Mouse (Mus musculus) intestine, embryonic 16.5 days (tissue): ENCODE measurements around the gene Trp53. TPM values are rescaled to one million over a fixed set of nuclear protein-coding genes. Genes with fewer than 3 reads are reported as not detected.
A peak's percentile ranks its signal among the peaks of the same experiment; 100 is the strongest.
"Not testable (repeated sequence)": the region's sequence is repeated elsewhere in the genome, so short reads cannot be mapped to it uniquely, and the experiment has no call there.

Source experiments
- ATAC-seq: fragments of 200-750 bp; cut with Nextera tagmentation; 2 replicates; pipeline ENCODE4 v1.8.0; 2017; ENCODE audit warnings: moderate TSS enrichment, moderate library complexity
- H3K27ac ChIP-seq: fragments of 300-500 bp; sonication (generic); 2 replicates; pipeline ENCODE4 v1.5.1; 2014; ENCODE audit warnings: mild to moderate bottlenecking, low read length
- H3K27me3 ChIP-seq: fragments of 300-500 bp; sonication (generic); replicated peaks from 2 replicates; pipeline ENCODE4 v1.6.1; 2014; ENCODE audit warnings: low read length, control low read depth, mixed read lengths; ENCODE audit not compliant: control insufficient read depth, insufficient read depth
- H3K36me3 ChIP-seq: fragments of 300-500 bp; sonication (generic); 2 replicates; pipeline ENCODE4 v1.6.1; 2014; ENCODE audit warnings: low read length, control low read depth; ENCODE audit not compliant: control insufficient read depth, insufficient read depth
- H3K4me1 ChIP-seq: fragments of 300-500 bp; sonication (generic); 2 replicates; pipeline ENCODE4 v1.6.1; 2014; ENCODE audit warnings: low read length, control low read depth, mixed read lengths; ENCODE audit not compliant: control insufficient read depth, insufficient read depth
- H3K4me2 ChIP-seq: fragments of 300-500 bp; sonication (generic); 2 replicates; pipeline ENCODE4 v1.6.1; 2014; ENCODE audit warnings: low read depth, low read length, control low read depth
- H3K4me3 ChIP-seq: fragments of 300-500 bp; sonication (generic); 2 replicates; pipeline ENCODE4 v1.5.1; 2014; ENCODE audit warnings: mild to moderate bottlenecking, low read length
- H3K9ac ChIP-seq: fragments of 300-500 bp; sonication (generic); 2 replicates; pipeline ENCODE4 v1.6.1; 2014; ENCODE audit warnings: low read depth, low read length
- H3K9me3 ChIP-seq: fragments of 300-500 bp; sonication (generic); 2 replicates; pipeline ENCODE4 v1.6.1; 2016; ENCODE audit warnings: low read length, control low read depth; ENCODE audit not compliant: control insufficient read depth
- WGBS: fragments of 180-500 bp; shearing (Covaris S2); extraction: QIAGEN DNeasy Blood & Tissue Kit; methylation state at CpG from one replicate; pipeline ENCODE4 v1.1.7; 2014; 5-methylcytosine and 5-hydroxymethylcytosine counted together
- polyA plus RNA-seq: library from polyadenylated mRNA; unstranded; fragments of >200 nt; fragmentation: Nextera tagmentation; extraction: Ambion mirVana; gene quantifications from 2 replicates; pipeline ENCODE4 v1.2.1, GENCODE M21; 2015

Gene Trp53
- polyA plus RNA-seq, 1 experiment from 2014 or later = 148 TPM

DNA sequence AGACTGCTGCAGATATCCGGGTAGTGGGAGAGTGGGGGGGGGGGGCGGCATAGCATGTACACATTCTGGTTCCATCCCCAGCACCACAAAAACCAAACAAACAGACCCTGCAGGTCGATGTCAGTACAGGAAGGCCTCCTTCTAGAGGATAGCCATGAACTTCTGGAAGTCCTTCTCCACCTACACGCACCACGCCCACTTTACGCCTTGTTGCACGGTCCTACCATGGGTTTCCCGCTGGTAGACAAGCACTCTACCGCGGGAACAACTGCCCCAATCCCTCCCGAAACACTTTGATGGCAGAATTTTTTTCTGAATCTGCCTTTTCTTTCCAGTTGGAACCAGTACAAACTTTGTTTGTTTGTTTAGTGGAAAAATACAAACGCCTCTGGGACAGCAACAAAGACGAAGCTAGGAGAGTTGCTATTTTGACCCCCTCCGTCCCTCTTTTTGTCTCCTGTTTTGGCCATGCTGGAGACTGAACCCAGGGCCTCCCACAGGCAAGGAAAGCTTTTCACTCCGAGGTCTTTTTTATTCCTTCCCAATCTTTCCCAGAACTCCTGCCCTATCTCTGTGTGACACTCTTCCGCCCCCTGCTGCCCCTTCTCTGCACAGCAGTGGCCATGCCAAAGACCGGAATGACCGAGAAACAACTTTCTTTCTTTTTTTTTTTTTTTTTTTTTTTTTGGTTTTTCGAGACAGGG is 33.5 kb downstream of the Trp53 start:
- H3K4me2 ChIP-seq = peak overlapping the region; percentile 37
- H3K36me3 ChIP-seq = no peaks in the 10 kb centered on the region
- peak overlapping the region; percentile 10 for H3K4me3 ChIP-seq
- no peaks in the 10 kb centered on the region for H3K27me3 ChIP-seq
- peak overlapping the region; percentile 34; the same call in 1 of the 2 replicates for H3K9ac ChIP-seq
- peaks cover 3% of the 10 kb centered on the region; the same call in 1 of the 2 replicates for H3K4me1 ChIP-seq
- peak; percentile 70 for ATAC-seq
- no peaks in the 10 kb centered on the region for H3K9me3 ChIP-seq
- 11% methylated on average over 19 of the region's 19 CpGs for WGBS
- H3K27ac ChIP-seq = no peak overlapping the region

DNA sequence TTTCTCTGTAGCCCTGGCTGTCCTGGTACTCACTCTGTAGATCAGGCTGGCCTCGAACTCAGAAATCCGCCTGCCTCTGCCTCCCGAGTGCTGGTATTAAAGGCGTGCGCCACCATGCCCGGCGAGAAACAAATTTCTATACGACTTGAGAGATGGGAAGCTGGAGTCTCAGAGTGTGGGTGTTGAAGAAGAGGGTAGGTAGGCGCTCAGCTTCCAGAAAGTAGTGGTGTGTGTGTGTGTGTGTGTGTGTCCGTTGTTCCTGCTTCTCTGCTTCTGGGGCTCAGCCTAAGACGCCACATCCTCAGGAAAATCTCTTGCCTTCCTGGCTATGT is 34.1 kb downstream of the Trp53 start:
- not testable (repeated sequence) for H3K36me3 ChIP-seq, H3K9ac ChIP-seq, H3K9me3 ChIP-seq, H3K27ac ChIP-seq, ATAC-seq, H3K27me3 ChIP-seq, H3K4me1 ChIP-seq, H3K4me3 ChIP-seq
- WGBS = 55% methylated on average over 11 of the region's 11 CpGs
- 0 out of 2 replicates have a peak overlapping the region, but pooled peaks have one; percentile 37 for H3K4me2 ChIP-seq

DNA sequence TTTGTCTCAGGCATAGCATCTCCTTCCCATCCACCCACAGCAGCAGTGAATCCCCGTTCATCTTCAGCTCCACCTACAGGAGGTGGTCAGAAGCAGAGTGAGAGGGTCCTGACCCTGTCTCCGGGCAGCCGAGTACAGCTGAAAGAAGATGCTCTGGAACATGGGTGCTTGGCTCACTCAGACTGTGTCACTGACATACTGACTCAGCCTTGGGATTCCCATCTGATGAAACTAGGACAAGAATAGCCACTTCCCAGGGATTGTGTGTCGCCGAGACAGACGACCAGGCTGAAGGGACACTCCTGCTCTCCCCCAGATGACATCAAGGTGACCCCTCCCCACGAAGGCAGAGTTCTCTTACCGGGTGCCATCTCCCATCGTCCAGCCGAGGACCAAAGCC is 36.6 kb downstream of the Trp53 start:
- H3K36me3 ChIP-seq = no peaks in the 10 kb centered on the region
- H3K4me1 ChIP-seq = peaks cover 5% of the 10 kb centered on the region
- no peaks in the 10 kb centered on the region for H3K9me3 ChIP-seq
- H3K27ac ChIP-seq = no peak overlapping the region
- 51% methylated on average over 10 of the region's 10 CpGs for WGBS
- H3K4me2 ChIP-seq = no peak overlapping the region
- no peaks in the 10 kb centered on the region for H3K27me3 ChIP-seq
- no peak overlapping the region for H3K4me3 ChIP-seq
- ATAC-seq = no peak
- no peak overlapping the region for H3K9ac ChIP-seq

DNA sequence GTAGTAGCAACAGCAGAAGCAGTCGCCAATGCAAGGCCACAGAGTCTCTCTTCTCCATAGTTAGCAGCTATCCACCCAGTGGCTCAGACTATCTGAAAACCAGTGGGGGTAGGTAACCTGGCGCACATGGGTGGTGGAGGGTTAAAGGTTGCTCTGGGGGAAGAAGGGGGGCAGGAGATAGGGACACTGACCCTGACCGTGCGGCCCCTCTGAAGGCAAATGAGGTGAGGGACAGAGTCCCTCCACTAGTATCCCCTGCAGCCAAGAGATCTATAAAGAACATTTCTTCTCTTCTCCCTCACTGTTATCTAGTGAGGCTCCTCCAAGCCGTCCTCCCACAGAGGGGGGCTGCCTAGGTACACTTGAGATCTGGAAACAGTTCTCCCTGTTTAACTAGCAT is 37.6 kb downstream of the Trp53 start, which contains the start of gene Shbg:
Gene Shbg (minus strand): TSS at position 101 of the 400 bp plus-strand sequence.
- Histone ChIP-seq H3K27me3 (no peaks in the 10 kb centered on the region), H3K4me3 (no peak within 1 kb of the TSS), H3K4me2 (no peak within 1 kb of the TSS), H3K27ac (no peak within 1 kb of the TSS), H3K9ac (no peak within 1 kb of the TSS), H3K4me1 (peaks cover 10% of the 10 kb centered on the region), H3K9me3 (no peaks in the 10 kb centered on the region), H3K36me3 (no peaks in the 10 kb centered on the region)
- WGBS = 61% methylated on average over 5 of the region's 5 CpGs
- no peak for ATAC-seq

DNA sequence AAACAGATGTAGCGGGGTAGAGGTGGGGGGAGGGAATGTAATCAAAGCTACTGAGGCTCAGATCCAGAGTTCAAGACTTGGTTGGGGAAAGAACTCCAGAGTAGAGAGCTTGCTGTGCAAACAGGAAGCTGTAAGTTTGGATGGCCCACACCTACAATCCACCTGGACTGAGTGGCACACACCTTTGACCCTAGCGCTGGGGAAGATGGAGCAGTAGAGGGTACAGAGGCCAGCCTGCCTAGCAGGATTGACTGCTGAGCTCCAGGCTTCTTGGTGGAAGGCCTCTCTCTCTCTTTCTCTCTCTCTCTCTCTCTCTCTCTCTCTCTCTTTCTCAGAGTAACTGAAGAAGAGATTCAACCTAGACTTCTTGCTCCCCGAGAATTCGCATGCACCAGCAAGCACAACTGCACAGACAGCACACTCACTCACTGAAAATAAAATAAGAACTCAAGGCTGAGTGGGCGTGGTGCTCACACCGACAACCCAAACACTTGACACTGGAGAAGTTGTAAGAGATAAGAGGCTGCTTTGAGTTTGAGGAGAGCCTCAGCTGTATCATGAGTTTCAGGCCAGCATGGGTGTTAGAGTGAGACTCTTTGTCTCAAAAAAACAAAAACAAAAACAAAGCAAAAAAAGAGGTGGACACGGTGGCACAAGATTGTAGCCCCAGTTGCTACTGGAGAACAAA is 40.4 kb downstream of the Trp53 start:
- Histone ChIP-seq H3K4me1 (peaks cover 9% of the 10 kb centered on the region), H3K27ac (peak overlapping the region; percentile 54)

DNA sequence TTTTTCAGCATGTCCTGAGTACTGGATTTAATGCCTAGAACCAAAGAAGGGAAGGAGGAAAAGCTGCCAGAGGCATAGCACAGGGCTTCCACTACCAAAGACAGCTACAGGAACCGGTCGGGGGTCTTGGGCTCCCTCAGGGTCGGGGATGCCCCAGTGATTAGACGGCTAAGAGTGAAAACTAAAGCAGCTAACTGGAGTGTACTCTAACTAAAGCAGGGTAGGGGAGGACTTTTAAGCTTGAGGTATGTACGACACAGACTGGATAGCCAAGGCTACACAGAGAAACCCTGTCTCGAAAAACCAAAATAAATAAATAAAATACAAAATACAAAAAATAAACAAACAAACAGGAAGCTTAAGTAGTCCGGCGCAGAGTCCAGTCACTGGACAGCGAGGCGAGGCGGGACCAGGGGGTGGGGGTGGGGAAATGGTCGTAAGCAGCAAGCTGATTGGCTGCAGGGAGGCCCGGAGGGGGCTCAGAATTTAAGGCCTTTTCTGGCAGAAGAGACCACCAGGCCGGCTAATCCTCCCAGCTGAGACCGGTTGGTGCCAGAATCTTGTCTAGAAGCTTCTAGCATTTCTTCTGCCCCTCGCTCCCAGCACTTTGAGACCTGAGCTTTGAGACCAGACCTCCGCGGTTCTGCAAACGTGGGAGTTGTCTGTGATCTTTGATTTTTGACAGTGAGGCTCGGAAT is 41.6 kb downstream of the Trp53 start, which contains the start of gene Sat2:
Gene Sat2 (plus strand): TSS at position 454 of the 698 bp plus-strand sequence.
- peak within 1 kb of the TSS; percentile 67 for H3K27ac ChIP-seq
- 1% methylated on average over 20 of the region's 20 CpGs for WGBS
- no peaks in the 10 kb centered on the region for H3K27me3 ChIP-seq
- peak within 1 kb of the TSS; percentile 81 for H3K9ac ChIP-seq
- no peaks in the 10 kb centered on the region for H3K36me3 ChIP-seq
- peaks cover 9% of the 10 kb centered on the region for H3K4me1 ChIP-seq
- no peaks in the 10 kb centered on the region for H3K9me3 ChIP-seq
- H3K4me2 ChIP-seq = peak within 1 kb of the TSS; percentile 88
- ATAC-seq = peak; percentile 75
- H3K4me3 ChIP-seq = peak within 1 kb of the TSS; percentile 69

More for the DNA sequence above, 40.4 kb downstream of the Trp53 start:
- H3K4me2 ChIP-seq = no peak overlapping the region
- H3K27me3 ChIP-seq = no peaks in the 10 kb centered on the region
- ATAC-seq = peak; percentile 73
- no peak overlapping the region for H3K9ac ChIP-seq
- H3K4me3 ChIP-seq = no peak overlapping the region
- 70% methylated on average over 7 of the region's 7 CpGs for WGBS
- no peaks in the 10 kb centered on the region for H3K36me3 ChIP-seq
- H3K9me3 ChIP-seq = no peaks in the 10 kb centered on the region

DNA sequence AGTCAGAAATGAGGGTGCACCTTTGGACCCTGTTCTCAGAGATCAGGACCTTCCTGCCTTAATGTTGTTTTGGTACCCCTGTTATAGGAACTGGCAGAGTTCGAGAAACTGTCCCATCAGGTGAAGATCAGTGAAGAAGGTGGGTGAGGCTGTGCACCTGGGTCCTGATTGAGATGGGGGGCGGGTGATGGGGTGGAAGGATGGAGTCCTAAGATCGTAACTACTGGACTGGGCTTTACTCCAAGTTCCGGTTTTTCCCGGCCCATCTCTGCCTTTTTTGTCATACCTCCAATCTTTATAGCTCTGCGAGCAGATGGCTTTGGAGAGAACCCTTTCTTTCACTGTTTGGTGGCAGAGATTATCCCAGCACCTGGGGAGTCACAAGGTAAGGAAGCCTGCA is 42.2 kb downstream of the Trp53 start:
- H3K9me3 ChIP-seq = no peaks in the 10 kb centered on the region
- WGBS = 22% methylated on average over 6 of the region's 6 CpGs
- peaks cover 9% of the 10 kb centered on the region for H3K4me1 ChIP-seq
- peak; percentile 21; the same call in 1 of the 2 replicates for ATAC-seq
- H3K36me3 ChIP-seq = no peaks in the 10 kb centered on the region
- peak overlapping the region; percentile 88 for H3K4me2 ChIP-seq
- no peak overlapping the region for H3K27ac ChIP-seq
- no peaks in the 10 kb centered on the region for H3K27me3 ChIP-seq
- H3K4me3 ChIP-seq = peak overlapping the region; percentile 69
- peak overlapping the region; percentile 81 for H3K9ac ChIP-seq

DNA sequence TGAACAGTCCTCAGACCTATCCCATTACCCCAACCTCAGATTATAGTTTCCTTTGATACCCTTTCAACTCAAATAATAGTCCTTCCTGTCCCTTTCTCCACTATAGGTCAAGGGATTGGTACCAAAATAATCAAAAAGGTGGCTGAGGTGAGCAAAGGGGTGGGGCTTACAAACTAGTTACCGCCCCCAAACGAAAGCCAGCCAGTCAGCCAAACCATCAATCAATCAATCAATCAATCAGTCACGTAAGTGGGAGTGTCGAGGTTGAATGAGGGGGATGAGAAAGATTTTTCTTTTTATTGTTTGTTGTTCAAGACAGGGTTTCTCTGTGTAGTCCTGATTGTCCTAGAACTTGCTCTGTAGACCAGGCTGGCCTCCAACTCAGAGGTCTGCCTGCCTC is 42.8 kb downstream of the Trp53 start:
- no peaks in the 10 kb centered on the region for H3K27me3 ChIP-seq
- no peak for ATAC-seq
- H3K9me3 ChIP-seq = no peaks in the 10 kb centered on the region
- no peaks in the 10 kb centered on the region for H3K36me3 ChIP-seq
- peak overlapping the region; percentile 69; the same call in 1 of the 2 replicates for H3K4me3 ChIP-seq
- H3K9ac ChIP-seq = peak overlapping the region; percentile 81
- peak overlapping the region; percentile 88 for H3K4me2 ChIP-seq
- 71% methylated on average over 4 of the region's 4 CpGs for WGBS
- no peak overlapping the region for H3K27ac ChIP-seq
- peaks cover 9% of the 10 kb centered on the region for H3K4me1 ChIP-seq

DNA sequence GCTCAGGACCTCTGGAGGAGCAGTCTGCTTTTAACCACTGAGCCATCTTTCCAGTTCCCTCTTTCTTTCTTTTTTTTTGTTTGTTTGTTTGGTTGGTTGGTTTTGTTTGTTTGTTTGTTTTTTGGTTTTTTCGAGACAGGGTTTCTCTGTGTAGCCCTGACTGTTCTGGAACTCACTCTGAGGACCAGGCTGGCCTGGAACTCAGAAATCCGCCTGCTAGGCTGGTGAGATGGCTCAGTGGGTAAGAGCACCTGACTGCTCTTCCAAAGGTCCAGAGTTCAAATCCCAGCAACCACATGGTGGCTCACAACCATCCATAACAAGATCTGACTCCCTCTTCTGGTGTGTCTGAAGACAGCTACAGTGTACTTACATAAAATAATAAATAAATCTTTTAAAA is 44.2 kb downstream of the Trp53 start:
- H3K27ac ChIP-seq, H3K4me2 ChIP-seq, H3K9me3 ChIP-seq, H3K4me1 ChIP-seq, H3K4me3 ChIP-seq, H3K36me3 ChIP-seq, H3K9ac ChIP-seq, H3K27me3 ChIP-seq, ATAC-seq: not testable (repeated sequence)
- WGBS = 87% methylated on average over 2 of the region's 2 CpGs
